Mouse (Mus musculus) G1E (cell line): ENCODE results near the gene Stx4a. TPM values are rescaled to one million over a fixed set of nuclear protein-coding genes. Genes with fewer than 3 reads are reported as not detected.
"Not testable (repeated sequence)": the region's sequence is repeated elsewhere in the genome, so short reads cannot be mapped to it uniquely, and the experiment has no call there.

Experiments used
- ATAC-seq: 2 replicates; pipeline ENCODE4 v1.8.0; 2016; ENCODE audit warnings: mild to moderate bottlenecking; ENCODE audit not compliant: insufficient number of reproducible peaks, poor library complexity, low FRiP score, severe bottlenecking; ENCODE audit errors: extremely low read depth
- DNase-seq: peaks from one replicate; pipeline ENCODE4 v3.0.0; 2012; ENCODE audit warnings: low spot score
- H3K27me3 ChIP-seq: 2 replicates; pipeline ENCODE4 v1.6.1; 2012; ENCODE audit warnings: mild to moderate bottlenecking, low read length, inconsistent platforms; ENCODE audit not compliant: insufficient read depth
- H3K36me3 ChIP-seq: replicated peaks from 2 replicates; pipeline ENCODE3; 2012; ENCODE audit warnings: mild to moderate bottlenecking, inconsistent platforms
- H3K4me1 ChIP-seq: 2 replicates; pipeline ENCODE4 v1.6.1; 2012; ENCODE audit warnings: low read depth, low read length, inconsistent platforms, mixed read lengths; ENCODE audit not compliant: insufficient read depth
- H3K4me3 ChIP-seq: 2 replicates; pipeline ENCODE4 v1.5.1; 2012; ENCODE audit warnings: low read depth, mild to moderate bottlenecking, inconsistent platforms, low read length, moderate library complexity, mixed read lengths
- H3K9me3 ChIP-seq: replicated peaks from 2 replicates; pipeline ENCODE4 v1.6.1; 2012; ENCODE audit warnings: inconsistent platforms
- CTCF ChIP-seq: IDR thresholded peaks from 2 replicates; pipeline ENCODE4 v1.5.1; 2012; ENCODE audit warnings: low read depth, low read length, inconsistent platforms, mixed read lengths
- GATA1 ChIP-seq: IDR thresholded peaks from 2 replicates; pipeline ENCODE4 v1.6.1; 2012; ENCODE audit warnings: borderline replicate concordance, low read length, inconsistent platforms, mixed read lengths
- GATA2 ChIP-seq: IDR thresholded peaks from 2 replicates; pipeline ENCODE4 v1.6.1; 2012; ENCODE audit warnings: low read depth, low read length, inconsistent platforms, borderline replicate concordance
- POLR2AphosphoS5 ChIP-seq: IDR thresholded peaks from 2 replicates; pipeline ENCODE4 v1.6.1; 2012; ENCODE audit warnings: low read depth, low read length, inconsistent platforms; ENCODE audit not compliant: insufficient replicate concordance
- TAL1 ChIP-seq: conservative IDR thresholded peaks from 2 replicates; pipeline ENCODE4 v1.6.1; 2012; ENCODE audit warnings: low read depth, low read length, inconsistent platforms, mixed read lengths
- polyA plus RNA-seq: library from polyadenylated mRNA; stranded (reverse); fragments of >175 nt; gene quantifications from 2 replicates; pipeline ENCODE4 v1.2.3, GENCODE M21; 2012
- total RNA-seq, 2 experiments: library from RNA; stranded (forward) in 1 of 2; stranded (reverse) in 1 of 2; fragments of 200-1000 nt in 1 of 2; fragments of >200 nt in 1 of 2; fragmentation: Nextera tagmentation in 1 of 2; gene quantifications; 2 replicates each; pipeline ENCODE4 v1.2.3; 2014 to 2017

Gene Stx4a
- total and polyA plus RNA-seq, 3 experiments: 36.0 to 69.9 (median 55.7) TPM

DNA sequence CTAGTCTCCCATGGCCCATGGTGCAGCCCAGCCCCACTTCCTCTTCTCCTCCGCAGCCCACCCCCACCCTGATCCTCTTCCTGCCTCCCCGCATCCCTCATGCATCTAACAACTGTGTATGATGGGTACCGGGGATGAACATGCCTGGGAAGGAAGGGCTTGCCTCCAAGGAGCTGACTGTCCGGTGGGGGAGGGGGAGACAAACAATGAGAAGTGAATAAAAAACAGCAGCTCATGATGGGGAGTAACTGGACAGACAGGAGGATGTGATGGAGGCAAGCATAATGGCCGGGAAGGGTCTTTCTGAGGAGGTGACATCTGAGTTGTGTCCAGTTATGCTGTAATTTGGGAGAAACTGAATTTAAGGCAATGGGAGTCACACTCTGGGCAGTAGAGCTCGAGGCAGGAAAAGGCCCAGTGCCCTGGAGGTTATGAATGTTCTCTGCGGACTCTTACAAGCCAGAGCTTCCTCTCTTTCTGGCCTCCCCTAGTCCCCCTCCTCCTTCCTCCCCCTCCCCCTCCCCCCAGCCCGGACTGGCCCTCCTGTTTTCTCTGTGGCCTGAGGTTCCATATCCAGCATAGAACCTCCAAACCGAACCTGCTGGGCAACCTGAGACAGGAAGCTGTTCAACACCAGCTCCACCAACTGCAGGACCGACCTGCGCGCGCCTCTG is 3.1 kb upstream of the Stx4a start:
- H3K36me3 ChIP-seq: no peaks in the 10 kb centered on the region
- TF ChIP-seq CTCF (no peak), TAL1 (no peak), GATA1 (no peak), GATA2 (no peak), POLR2AphosphoS5 (no peak)
- no peak overlapping the region for H3K4me3 ChIP-seq
- peaks cover 47% of the 10 kb centered on the region for H3K27me3 ChIP-seq
- ATAC-seq: no peak
- H3K4me1 ChIP-seq: peaks cover 8% of the 10 kb centered on the region
- no peaks in the 10 kb centered on the region for H3K9me3 ChIP-seq
- DNase-seq: no peak

DNA sequence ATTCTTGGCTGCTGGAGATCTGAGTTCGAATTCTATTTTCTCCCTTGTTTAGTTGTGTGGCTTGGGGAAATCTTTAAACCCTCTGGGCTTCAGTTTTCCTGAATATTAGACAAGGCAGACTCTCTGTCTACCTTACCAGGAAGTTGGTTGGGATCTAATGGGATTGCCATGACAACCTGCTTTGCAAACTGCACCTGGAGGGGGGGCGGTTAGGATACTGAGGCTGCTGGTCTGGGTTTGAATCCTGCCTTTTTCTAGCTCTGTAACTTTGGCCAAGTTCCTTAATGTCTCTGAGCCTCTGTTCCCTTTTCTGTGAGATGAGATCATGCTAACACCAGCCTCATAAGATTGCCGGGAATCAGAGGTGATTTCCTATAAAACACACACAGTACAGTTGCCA is 1.6 kb upstream of the Stx4a start:
- TF ChIP-seq POLR2AphosphoS5: no peak
- TF ChIP-seq CTCF: no peak
- no peak for TF ChIP-seq GATA2
- Histone ChIP-seq H3K27me3 (peaks cover 45% of the 10 kb centered on the region), H3K4me3 (no peak overlapping the region), H3K9me3 (no peaks in the 10 kb centered on the region), H3K36me3 (no peaks in the 10 kb centered on the region), H3K4me1 (peaks cover 6% of the 10 kb centered on the region; the same call in 1 of the 2 replicates)
- ATAC-seq: no peak
- DNase-seq: no peak

DNA sequence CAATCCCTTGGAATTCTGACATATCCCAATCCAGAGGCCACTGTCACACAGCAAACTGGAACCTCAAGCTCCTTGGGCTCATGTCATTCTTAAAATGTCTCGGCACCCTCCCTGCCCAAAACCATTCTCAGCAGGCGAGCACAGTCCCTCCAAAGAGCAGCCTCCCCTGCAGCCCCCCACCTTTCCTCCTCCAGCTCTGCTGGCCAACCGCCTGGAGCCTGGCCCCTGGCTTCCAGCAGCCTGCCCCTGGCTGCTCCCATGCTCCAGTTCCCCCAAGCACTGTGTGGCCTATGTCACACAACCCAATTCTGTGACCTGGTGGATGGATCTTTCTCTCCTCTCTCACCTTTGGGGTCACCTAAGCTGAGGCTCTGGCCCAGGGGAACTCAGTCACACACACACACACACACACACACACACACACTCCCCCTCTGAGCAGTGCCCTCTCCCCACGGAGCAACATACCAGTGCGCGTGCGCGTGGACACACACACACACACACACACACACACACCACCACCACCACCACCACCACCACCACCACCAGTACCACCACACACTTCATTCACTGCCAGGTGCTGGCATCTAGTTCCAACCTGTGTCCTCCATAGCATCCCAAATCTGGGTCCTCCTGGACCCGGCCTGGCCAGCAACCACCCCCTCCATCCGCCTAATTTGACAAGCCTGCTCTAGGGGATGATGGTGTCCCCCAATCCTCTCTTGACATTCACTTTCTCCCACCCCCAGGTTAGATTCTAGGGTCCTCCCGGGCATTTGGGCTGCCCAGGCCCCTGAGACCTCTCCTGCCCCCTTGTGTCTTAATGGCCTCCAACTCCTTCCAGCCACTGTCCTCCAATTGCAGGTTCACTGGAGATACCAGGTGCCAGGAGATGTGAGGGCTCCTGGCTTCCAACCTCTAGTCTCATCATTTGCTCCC is 590 bp upstream of the Stx4a start:
- Histone ChIP-seq H3K4me3 (no peak overlapping the region), H3K4me1 (peaks cover 6% of the 10 kb centered on the region; the same call in 1 of the 2 replicates), H3K36me3 (no peaks in the 10 kb centered on the region), H3K9me3 (no peaks in the 10 kb centered on the region), H3K27me3 (peaks cover 41% of the 10 kb centered on the region)
- DNase-seq (no peak), ATAC-seq (no peak)
- TF ChIP-seq GATA2 (no peak), TAL1 (no peak), GATA1 (no peak), CTCF (no peak), POLR2AphosphoS5 (no peak)

DNA sequence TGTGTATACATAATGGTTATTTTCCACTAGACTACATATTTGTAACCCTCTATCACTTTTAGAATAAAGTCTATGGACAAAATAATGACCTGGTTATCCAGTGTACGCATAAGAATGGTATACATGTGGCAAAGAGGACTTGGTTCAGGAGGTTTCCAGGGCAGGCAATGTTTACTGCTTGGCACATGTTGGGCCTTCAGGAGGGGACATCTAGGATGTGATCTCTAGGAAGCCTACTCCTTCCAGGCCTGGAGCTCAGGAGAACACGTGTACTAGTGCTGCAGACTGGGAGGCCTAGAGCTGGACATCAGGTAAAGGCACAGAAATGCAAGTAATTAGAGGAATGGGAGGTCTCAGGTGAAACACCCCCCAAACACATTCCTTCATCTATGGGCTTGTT is 11.5 kb downstream of the Stx4a start:
- ATAC-seq: no peak
- TF ChIP-seq GATA2 (no peak), GATA1 (no peak), CTCF (no peak), POLR2AphosphoS5 (no peak), TAL1 (no peak)

DNA sequence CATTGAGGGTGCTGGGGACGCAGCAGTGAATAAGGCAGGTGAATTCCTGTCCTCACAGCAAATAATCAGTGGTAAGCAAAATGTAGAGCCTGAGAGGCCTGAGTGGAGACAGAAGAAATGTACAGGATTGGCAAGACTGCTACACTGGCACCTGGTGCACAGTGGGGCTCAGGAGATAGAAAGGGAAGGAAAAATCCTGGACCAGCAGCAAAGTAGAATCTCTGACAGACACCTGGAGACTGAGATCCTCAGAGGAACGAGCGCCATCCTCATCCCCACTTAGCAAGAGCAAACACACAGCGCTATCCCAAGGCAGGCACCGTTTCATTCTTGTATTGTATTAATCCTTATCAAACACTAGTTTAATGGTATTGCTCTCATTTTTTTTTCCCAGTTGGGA is 13.4 kb downstream of the Stx4a start:
- H3K36me3 ChIP-seq: no peaks in the 10 kb centered on the region
- peaks cover 8% of the 10 kb centered on the region; the same call in 1 of the 2 replicates for H3K27me3 ChIP-seq
- no peak for TF ChIP-seq POLR2AphosphoS5
- TF ChIP-seq GATA2: no peak
- no peak for TF ChIP-seq TAL1
- no peak for TF ChIP-seq GATA1
- no peak for TF ChIP-seq CTCF
- H3K9me3 ChIP-seq: peaks cover 3% of the 10 kb centered on the region; the same call in 1 of the 2 replicates
- ATAC-seq (no peak), DNase-seq (no peak)
- peaks cover 15% of the 10 kb centered on the region for H3K4me1 ChIP-seq
- no peak overlapping the region for H3K4me3 ChIP-seq

More for the DNA sequence above, 11.5 kb downstream of the Stx4a start:
- Histone ChIP-seq H3K27me3 (peaks cover 10% of the 10 kb centered on the region), H3K36me3 (no peaks in the 10 kb centered on the region), H3K4me1 (no peaks in the 10 kb centered on the region), H3K9me3 (no peaks in the 10 kb centered on the region), H3K4me3 (no peak overlapping the region)
- no peak for DNase-seq

DNA sequence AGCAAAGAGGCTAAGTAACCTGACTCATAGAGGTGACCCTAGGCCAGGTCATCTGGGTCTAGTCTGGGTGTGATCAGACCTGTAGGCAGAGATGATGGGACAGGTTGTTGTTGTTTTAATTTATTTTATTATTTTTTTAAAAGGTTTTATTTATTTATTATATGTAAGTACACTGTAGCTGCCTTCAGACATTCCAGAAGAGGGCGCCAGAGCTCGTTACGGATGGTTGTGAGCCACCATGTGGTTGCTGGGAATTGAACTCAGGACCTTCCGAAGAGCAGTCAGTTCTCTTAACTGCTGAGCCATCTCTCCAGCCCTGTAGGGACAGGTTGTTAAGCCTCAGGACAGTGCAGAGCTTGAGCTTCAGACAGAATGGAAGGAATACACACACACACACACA is 13.8 kb downstream of the Stx4a start:
- DNase-seq, H3K27me3 ChIP-seq, H3K9me3 ChIP-seq, ATAC-seq, H3K4me3 ChIP-seq, H3K36me3 ChIP-seq: not testable (repeated sequence)
- H3K4me1 ChIP-seq: peaks cover 18% of the 10 kb centered on the region

DNA sequence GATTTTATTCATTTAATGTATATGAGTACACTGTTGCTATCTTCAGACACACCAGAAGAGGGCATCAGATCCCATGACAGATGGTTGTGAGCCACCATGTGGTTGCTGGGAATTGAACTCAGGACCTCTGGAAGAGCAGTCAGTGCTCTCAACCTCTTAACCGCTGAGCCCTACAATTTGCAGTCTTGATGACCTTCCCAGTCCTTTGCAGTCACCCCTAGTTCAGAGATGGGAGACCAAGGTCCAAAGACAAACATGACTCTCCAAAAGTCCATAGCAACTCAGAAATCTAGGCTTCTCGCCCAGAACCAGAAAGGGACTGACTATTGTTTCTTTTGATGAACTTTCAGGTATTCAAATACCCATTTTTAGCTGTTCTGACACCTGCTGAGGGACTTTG is 15.9 kb downstream of the Stx4a start:
- not testable (repeated sequence) for H3K27me3 ChIP-seq, H3K9me3 ChIP-seq, DNase-seq, H3K4me3 ChIP-seq, ATAC-seq
- Histone ChIP-seq H3K4me1 (peaks cover 23% of the 10 kb centered on the region), H3K36me3 (peaks cover 21% of the 10 kb centered on the region)
